Mouse (Mus musculus) neural tube, embryonic 11.5 days (tissue): Measurements from ENCODE around the gene Brwd1. TPM values are rescaled to one million over a fixed set of nuclear protein-coding genes. Genes with fewer than 3 reads are reported as not detected.
A peak's percentile ranks its signal among the peaks of the same experiment; 100 is the strongest.

Experiments used
- ATAC-seq: fragments of 200-750 bp; cut with Nextera tagmentation; 2 replicates; pipeline ENCODE4 v1.8.0; 2017; ENCODE audit warnings: moderate number of reproducible peaks, mild to moderate bottlenecking, moderate TSS enrichment, moderate library complexity; ENCODE audit not compliant: insufficient read depth, low FRiP score, low TSS enrichment
- DNase-seq: peaks from one replicate; pipeline ENCODE4 v3.0.0-alpha.2; 2015; ENCODE audit warnings: low spot score
- H3K27ac ChIP-seq: fragments of 300-500 bp; sonication (generic); 2 replicates; pipeline ENCODE4 v1.5.1; 2014; ENCODE audit warnings: low read depth, mild to moderate bottlenecking, low read length
- H3K27me3 ChIP-seq: fragments of 300-500 bp; sonication (generic); 2 replicates; pipeline ENCODE4 v1.6.1; 2014; ENCODE audit warnings: mild to moderate bottlenecking, low read length, mixed read lengths; ENCODE audit not compliant: control insufficient read depth, insufficient read depth
- H3K36me3 ChIP-seq: fragments of 300-500 bp; sonication (generic); 2 replicates; pipeline ENCODE4 v1.6.1; 2014; ENCODE audit warnings: mild to moderate bottlenecking, low read length, moderate library complexity, mixed read lengths; ENCODE audit not compliant: control insufficient read depth, insufficient read depth
- H3K4me1 ChIP-seq: fragments of 300-500 bp; sonication (generic); 2 replicates; pipeline ENCODE4 v1.6.1; 2014; ENCODE audit warnings: low read length, mixed read lengths; ENCODE audit not compliant: control insufficient read depth, insufficient read depth
- H3K4me2 ChIP-seq: fragments of 300-500 bp; sonication (generic); 2 replicates; pipeline ENCODE4 v1.6.1; 2014; ENCODE audit warnings: low read depth, mild to moderate bottlenecking, moderate library complexity
- H3K4me3 ChIP-seq: fragments of 300-500 bp; sonication (generic); 2 replicates; pipeline ENCODE4 v1.5.1; 2014; ENCODE audit warnings: low read depth, low read length
- H3K9ac ChIP-seq: fragments of 300-500 bp; sonication (generic); 2 replicates; pipeline ENCODE4 v1.6.1; 2014; ENCODE audit warnings: mild to moderate bottlenecking, low read length
- H3K9me3 ChIP-seq: fragments of 300-500 bp; sonication (generic); 2 replicates; pipeline ENCODE4 v1.6.1; 2016; ENCODE audit warnings: low read length; ENCODE audit not compliant: control insufficient read depth
- WGBS: fragments of 180-500 bp; shearing (Covaris S2); extraction: QIAGEN DNeasy Blood & Tissue Kit; methylation state at CpG from one replicate; pipeline ENCODE4 v1.1.7; 2014; 5-methylcytosine and 5-hydroxymethylcytosine counted together
- microRNA-seq: library from miRNA; unstranded; fragments of <30 nt; microRNA quantifications from one replicate; pipeline ENCODE4, GENCODE M21; 2016
- polyA plus RNA-seq: library from polyadenylated mRNA; unstranded; fragments of >200 nt; fragmentation: Nextera tagmentation; extraction: Ambion mirVana; gene quantifications from 2 replicates; pipeline ENCODE4 v1.2.1, GENCODE M21; 2014

The Brwd1 gene
- polyA plus RNA-seq, 1 experiment from 2014 or later = 223 TPM

GRCm38 (mm10) chr16:95955716-95956346, 126.5 kb downstream of the Brwd1 start:
- Histone ChIP-seq H3K4me3 (no peak overlapping the region), H3K9ac (no peak overlapping the region), H3K9me3 (no peaks in the 10 kb centered on the region), H3K4me1 (no peaks in the 10 kb centered on the region), H3K36me3 (no peaks in the 10 kb centered on the region), H3K4me2 (no peak overlapping the region), H3K27ac (no peak overlapping the region), H3K27me3 (no peaks in the 10 kb centered on the region)
- 79% methylated on average over 5 of the region's 5 CpGs for WGBS
- DNase-seq (no peak), ATAC-seq (no peak)

GRCm38 (mm10) chr16:95954341-95954740, 128.0 kb downstream of the Brwd1 start:
- ATAC-seq = no peak
- H3K4me1 ChIP-seq = no peaks in the 10 kb centered on the region
- WGBS = 85% methylated on average over 3 of the region's 3 CpGs

DNA sequence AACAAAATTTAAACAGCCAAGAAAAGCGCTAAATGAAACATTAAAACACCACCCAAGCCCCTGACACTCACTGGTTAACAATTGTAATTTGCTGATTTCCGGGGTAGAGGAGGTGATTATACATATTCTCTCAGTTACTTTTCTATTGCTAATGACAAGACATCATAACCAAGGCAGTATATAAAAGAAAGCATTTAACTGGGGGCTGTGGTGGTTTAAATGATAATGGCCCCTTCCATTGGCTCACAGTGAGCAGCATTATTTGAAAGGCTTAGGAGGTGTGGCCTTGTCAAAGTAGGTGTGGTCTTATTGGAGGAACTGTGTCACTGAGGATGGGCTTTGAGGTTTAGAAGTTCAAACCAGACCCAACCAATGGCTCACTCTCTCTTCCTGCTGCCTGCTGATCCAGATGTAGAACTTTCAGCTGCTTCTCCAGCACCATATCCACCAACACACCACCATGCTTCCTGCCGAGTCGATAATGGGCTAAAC, 129.1 kb downstream of the Brwd1 start:
- ATAC-seq (no peak), DNase-seq (no peak)
- Histone ChIP-seq H3K4me1 (no peaks in the 10 kb centered on the region), H3K9me3 (no peaks in the 10 kb centered on the region), H3K27ac (no peak overlapping the region), H3K9ac (no peak overlapping the region), H3K36me3 (no peaks in the 10 kb centered on the region), H3K4me2 (no peak overlapping the region), H3K4me3 (no peak overlapping the region), H3K27me3 (no peaks in the 10 kb centered on the region)
- 89% methylated on average over 4 of the region's 4 CpGs for WGBS

More at GRCm38 (mm10) chr16:95954341-95954740, 128.0 kb downstream of the Brwd1 start:
- Histone ChIP-seq H3K4me2 (no peak overlapping the region), H3K4me3 (no peak overlapping the region), H3K9me3 (no peaks in the 10 kb centered on the region), H3K36me3 (no peaks in the 10 kb centered on the region), H3K27ac (no peak overlapping the region), H3K27me3 (no peaks in the 10 kb centered on the region), H3K9ac (no peak overlapping the region)
- DNase-seq = no peak

DNA sequence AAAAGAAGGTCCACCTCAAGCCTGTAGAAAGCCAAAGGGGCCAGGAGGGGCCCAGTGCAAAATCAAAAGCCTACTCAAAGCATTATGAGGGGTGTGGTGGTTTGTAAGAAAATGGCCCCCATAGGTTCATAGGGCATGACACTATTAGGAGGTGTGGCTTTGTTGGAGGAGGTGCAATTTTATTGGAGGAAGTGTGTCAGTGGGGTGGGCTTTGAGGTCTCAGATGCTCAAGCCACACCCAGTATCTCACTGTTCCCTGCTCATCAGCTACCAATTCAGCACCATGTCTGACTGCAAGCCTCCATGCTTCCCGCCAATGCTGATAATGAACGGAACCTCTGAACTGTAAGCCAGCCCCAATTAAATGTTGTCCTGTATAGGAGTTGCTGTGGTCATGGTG, 130.9 kb downstream of the Brwd1 start:
- Histone ChIP-seq H3K4me2 (no peak overlapping the region), H3K9me3 (no peaks in the 10 kb centered on the region), H3K27ac (no peak overlapping the region), H3K4me3 (no peak overlapping the region), H3K27me3 (no peaks in the 10 kb centered on the region), H3K9ac (no peak overlapping the region), H3K4me1 (no peaks in the 10 kb centered on the region), H3K36me3 (no peaks in the 10 kb centered on the region)
- 95% methylated on average over 2 of the region's 2 CpGs for WGBS
- DNase-seq (no peak), ATAC-seq (no peak)

DNA sequence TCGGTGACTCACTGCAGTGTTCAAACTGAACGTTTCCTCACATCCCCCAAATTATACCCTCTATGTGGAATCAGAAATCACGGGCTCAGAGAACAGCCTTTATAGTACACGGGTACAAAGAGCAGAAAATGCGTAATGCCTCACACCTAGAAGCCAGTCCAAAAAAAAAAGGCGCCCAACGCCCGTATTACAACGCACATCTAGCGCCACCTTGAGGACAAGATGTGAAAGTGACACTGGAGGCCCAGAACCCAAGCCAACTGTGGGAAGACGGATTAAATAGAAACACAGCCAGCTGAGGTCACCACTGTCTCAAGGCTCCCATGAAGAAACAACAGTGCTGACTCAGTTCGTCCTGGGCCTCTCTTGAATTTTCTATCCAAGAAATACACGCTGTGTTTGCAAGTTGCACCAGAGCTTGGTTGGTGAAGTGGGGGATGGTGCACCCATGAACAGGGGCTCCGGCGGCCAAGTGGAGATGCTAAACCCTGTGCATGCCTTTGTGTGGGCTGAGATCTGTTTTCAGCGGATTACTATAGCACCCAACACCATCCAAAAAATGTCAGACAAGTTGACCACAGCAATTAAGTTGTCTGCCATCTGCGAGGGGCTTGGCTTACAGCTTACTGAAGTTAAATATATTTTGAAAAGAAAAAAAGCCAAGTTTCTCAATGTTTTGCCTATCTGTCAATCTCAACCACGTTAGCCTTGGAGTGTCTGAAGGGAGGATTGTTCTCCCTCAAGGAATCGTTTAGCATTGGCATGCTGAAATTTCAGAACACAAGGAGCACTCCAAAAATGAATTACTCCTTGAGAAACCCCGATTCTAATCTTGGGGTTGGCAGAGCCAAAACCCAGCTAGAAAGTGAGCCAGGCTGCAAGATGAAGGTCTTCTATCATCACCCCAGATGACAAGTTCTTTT, 136.7 kb downstream of the Brwd1 start:
- no peaks in the 10 kb centered on the region for H3K36me3 ChIP-seq
- no peak for ATAC-seq
- H3K27me3 ChIP-seq = no peaks in the 10 kb centered on the region
- H3K9me3 ChIP-seq = no peaks in the 10 kb centered on the region
- DNase-seq = peak; percentile 76
- 34% methylated on average over 20 of the region's 20 CpGs for WGBS
- no peak overlapping the region for H3K4me3 ChIP-seq
- no peak overlapping the region for H3K4me2 ChIP-seq
- no peaks in the 10 kb centered on the region for H3K4me1 ChIP-seq
- no peak overlapping the region for H3K27ac ChIP-seq
- H3K9ac ChIP-seq = no peak overlapping the region

- ATAC-seq (no peak), DNase-seq (no peak)
- H3K4me2 ChIP-seq = no peak overlapping the region
- no peaks in the 10 kb centered on the region for H3K4me1 ChIP-seq
- 81% methylated on average over 6 of the region's 6 CpGs for WGBS
- H3K27me3 ChIP-seq = no peaks in the 10 kb centered on the region
- no peak overlapping the region for H3K27ac ChIP-seq
- no peaks in the 10 kb centered on the region for H3K36me3 ChIP-seq
- H3K9ac ChIP-seq = no peak overlapping the region
- no peak overlapping the region for H3K4me3 ChIP-seq
- H3K9me3 ChIP-seq = no peaks in the 10 kb centered on the region
Measured at GRCm38 (mm10) chr16:95943186-95943585, 139.1 kb downstream of the Brwd1 start.

Small RNA genes lying within 50 kb of the gene (microRNA-seq; reads per million reads assigned to microRNA genes)
- gene Gm27833 = not detected

Other genes starting within 250 kb of the Brwd1 start
- gene Psmg1, start 91.6 kb downstream of the Brwd1 start, polyA plus RNA-seq = 86.8 and 92.6 TPM in 2 replicates
- 732 and 792 TPM in 2 replicates for gene Hmgn1, start 45.2 kb upstream of the Brwd1 start, polyA plus RNA-seq
- 115 and 124 TPM in 2 replicates for gene Wrb, start 62.9 kb upstream of the Brwd1 start, polyA plus RNA-seq
- 1.1 and 1.6 TPM in 2 replicates for gene Lca5l, start 109.7 kb upstream of the Brwd1 start, polyA plus RNA-seq
- gene Sh3bgr, start 117.9 kb upstream of the Brwd1 start, polyA plus RNA-seq = 3.5 and 4.4 TPM in 2 replicates
- gene B3galt5, start 153.3 kb upstream of the Brwd1 start, polyA plus RNA-seq = 0.41 and 0.76 TPM in 2 replicates